Mouse (Mus musculus) stomach, embryonic 15.5 days (tissue): ENCODE data around the gene Gm45837. TPM values are rescaled to one million over a fixed set of nuclear protein-coding genes. Genes with fewer than 3 reads are reported as not detected.

ENCODE experiments used
- ATAC-seq: fragments of 200-750 bp; cut with Nextera tagmentation; 2 replicates; pipeline ENCODE4 v1.8.0; 2017; ENCODE audit warnings: low read depth, moderate number of reproducible peaks, moderate TSS enrichment; ENCODE audit not compliant: insufficient read depth, low FRiP score
- H3K27ac ChIP-seq: fragments of 300-500 bp; sonication (generic); 2 replicates; pipeline ENCODE4 v1.5.1; 2015; ENCODE audit warnings: mild to moderate bottlenecking, inconsistent platforms
- H3K27me3 ChIP-seq: fragments of 300-500 bp; sonication (generic); replicated peaks from 2 replicates; pipeline ENCODE4 v1.6.1; 2015; ENCODE audit warnings: inconsistent platforms
- H3K36me3 ChIP-seq: fragments of 300-500 bp; sonication (generic); 2 replicates; pipeline ENCODE4 v1.6.1; 2015; ENCODE audit warnings: inconsistent platforms
- H3K4me1 ChIP-seq: fragments of 300-500 bp; sonication (generic); 2 replicates; pipeline ENCODE4 v1.6.1; 2015; ENCODE audit warnings: inconsistent platforms
- H3K4me2 ChIP-seq: fragments of 300-500 bp; sonication (generic); 2 replicates; pipeline ENCODE4 v1.6.1; 2015; ENCODE audit warnings: mild to moderate bottlenecking, inconsistent platforms
- H3K4me3 ChIP-seq: fragments of 300-500 bp; sonication (generic); replicated peaks from 2 replicates; pipeline ENCODE4 v1.5.1; 2015; ENCODE audit warnings: inconsistent platforms
- H3K9ac ChIP-seq: fragments of 300-500 bp; sonication (generic); 2 replicates; pipeline ENCODE4 v1.6.1; 2015; ENCODE audit warnings: inconsistent platforms
- H3K9me3 ChIP-seq: fragments of 300-500 bp; sonication (generic); 2 replicates; pipeline ENCODE4 v1.6.1; 2016; ENCODE audit warnings: inconsistent platforms
- WGBS: fragments of 180-500 bp; shearing (Covaris S2); methylation state at CpG from one replicate; pipeline ENCODE4 v1.1.7; 2015; 5-methylcytosine and 5-hydroxymethylcytosine counted together
- polyA plus RNA-seq: library from polyadenylated mRNA; unstranded; fragments of >200 nt; fragmentation: Nextera tagmentation; extraction: Ambion mirVana; gene quantifications from 2 replicates; pipeline ENCODE4 v1.2.1, GENCODE M21; 2015

Gm45837 gene
- polyA plus RNA-seq, 1 experiment from 2014 or later = 8.0 TPM

DNA sequence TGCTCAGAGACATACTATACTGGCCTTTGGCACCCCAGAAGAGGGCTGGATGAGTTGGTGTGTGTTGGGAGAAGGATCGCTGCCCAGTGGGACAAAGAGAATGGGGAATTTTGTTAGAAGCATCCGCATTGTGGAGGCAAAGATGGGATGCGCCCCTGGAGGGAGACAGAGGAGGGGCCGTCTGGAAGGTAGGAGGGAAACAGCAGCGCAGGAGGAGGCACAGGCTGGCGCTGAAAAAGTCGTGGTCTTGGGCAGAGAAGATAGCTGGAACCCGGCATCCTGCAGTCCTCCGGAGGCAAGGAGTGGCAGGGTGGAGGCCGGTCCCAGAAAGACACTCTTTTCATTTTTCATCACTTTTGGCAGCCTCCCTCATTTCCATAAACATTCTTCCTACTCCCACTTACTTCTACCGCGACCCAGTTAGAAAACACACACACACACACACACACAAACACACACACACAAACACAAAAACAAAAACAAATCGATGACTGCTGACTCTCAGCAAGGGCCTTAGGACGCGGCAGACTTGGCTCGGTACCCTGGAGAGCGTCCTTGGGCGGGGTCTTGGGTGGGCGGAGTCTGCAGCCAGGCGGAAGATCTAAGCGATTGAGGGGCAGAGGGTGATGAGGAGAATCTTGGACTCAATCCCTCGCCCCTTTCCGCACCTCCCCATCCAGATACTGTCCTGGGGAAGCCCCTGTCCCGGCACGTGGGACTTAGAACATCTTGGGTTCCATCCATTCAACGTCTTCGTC is 8.5 kb downstream of the Gm45837 start:
- ATAC-seq = no peak
- H3K4me3 ChIP-seq = no peak overlapping the region
- H3K9ac ChIP-seq = no peak overlapping the region
- H3K36me3 ChIP-seq = no peaks in the 10 kb centered on the region
- no peak overlapping the region for H3K27ac ChIP-seq
- no peak overlapping the region for H3K4me2 ChIP-seq
- H3K4me1 ChIP-seq = peaks cover 12% of the 10 kb centered on the region
- 0 out of 2 replicates have a peak, but pooled peaks cover 8% of the 10 kb centered on the region for H3K27me3 ChIP-seq
- no peaks in the 10 kb centered on the region for H3K9me3 ChIP-seq
- 5% methylated on average over 27 of the region's 27 CpGs for WGBS

DNA sequence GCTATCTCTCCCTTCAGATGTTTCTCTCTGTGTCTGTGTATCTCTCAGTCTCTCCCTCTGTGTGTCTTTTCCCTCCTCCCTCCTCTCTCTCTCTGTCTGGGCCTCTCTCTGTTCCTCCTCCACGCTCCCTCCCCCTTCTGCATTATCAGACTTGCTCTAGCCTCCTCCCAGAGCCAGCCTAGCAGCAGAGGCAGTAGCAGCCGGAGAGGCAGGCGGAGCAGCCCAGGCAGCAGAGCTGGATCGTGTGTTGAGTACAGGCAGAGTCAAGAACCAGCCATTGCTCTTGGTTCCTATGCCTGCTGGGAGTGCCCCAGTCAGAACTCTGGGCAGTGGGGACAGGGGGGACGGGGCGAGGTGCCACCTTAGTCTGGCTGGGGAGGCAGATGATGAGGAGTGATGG is 10.8 kb downstream of the Gm45837 start, which contains the start of gene Pde2a:
Gene Pde2a (plus strand): TSS at position 163 of the 400 bp plus-strand sequence.
- Histone ChIP-seq H3K4me2 (no peak within 1 kb of the TSS), H3K27ac (no peak within 1 kb of the TSS), H3K27me3 (0 out of 2 replicates have a peak, but pooled peaks cover 8% of the 10 kb centered on the region), H3K36me3 (no peaks in the 10 kb centered on the region), H3K9me3 (no peaks in the 10 kb centered on the region), H3K9ac (no peak within 1 kb of the TSS), H3K4me1 (no peaks in the 10 kb centered on the region), H3K4me3 (no peak within 1 kb of the TSS)
- ATAC-seq = no peak
- 30% methylated on average over 6 of the region's 6 CpGs for WGBS

DNA sequence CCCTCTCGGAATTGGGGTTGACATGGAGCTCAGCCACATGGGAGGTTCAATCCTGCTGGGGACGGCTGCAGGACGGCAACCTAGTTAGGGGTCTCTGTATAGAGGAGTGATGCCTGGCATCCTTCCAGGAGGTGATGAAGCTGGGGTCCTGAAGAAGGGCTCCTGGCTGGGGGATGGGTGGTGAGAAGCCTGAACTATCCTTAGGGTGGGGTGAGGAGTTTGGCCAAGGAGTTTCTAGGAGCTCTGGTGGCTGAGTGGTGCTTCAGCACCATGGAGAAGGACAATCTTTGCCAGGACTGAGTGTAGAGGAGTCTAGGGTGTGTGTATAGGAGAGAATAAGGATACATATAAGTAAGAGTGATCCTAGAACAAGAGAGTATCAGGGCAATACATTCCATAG is 11.4 kb downstream of the Gm45837 start:
- Histone ChIP-seq H3K4me2 (no peak overlapping the region), H3K36me3 (no peaks in the 10 kb centered on the region), H3K4me3 (no peak overlapping the region), H3K9me3 (no peaks in the 10 kb centered on the region), H3K9ac (no peak overlapping the region), H3K27me3 (0 out of 2 replicates have a peak, but pooled peaks cover 8% of the 10 kb centered on the region), H3K27ac (no peak overlapping the region), H3K4me1 (no peaks in the 10 kb centered on the region)
- WGBS = 46% methylated on average over 3 of the region's 3 CpGs
- no peak for ATAC-seq

DNA sequence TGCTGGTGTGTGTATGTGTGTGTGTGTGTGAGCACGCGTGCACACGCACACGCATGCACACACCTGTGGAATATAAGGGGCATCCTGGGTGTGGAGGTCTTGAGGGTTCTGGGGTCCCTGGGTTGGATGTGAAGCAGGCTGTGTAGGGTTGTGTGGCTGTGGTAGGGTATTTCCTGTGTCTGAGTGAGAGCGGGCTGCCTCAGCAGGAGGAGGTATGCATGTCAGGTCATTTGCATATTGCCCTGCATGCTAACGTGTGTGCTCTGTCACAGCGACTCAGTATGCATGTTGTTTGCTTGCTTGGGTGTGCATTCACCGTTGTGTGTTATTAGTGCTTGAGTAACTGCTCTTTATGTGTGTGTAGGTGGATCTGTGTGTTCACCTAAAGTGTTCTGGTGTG is 12.0 kb downstream of the Gm45837 start:
- 86% methylated on average over 8 of the region's 8 CpGs for WGBS
- no peaks in the 10 kb centered on the region for H3K9me3 ChIP-seq

DNA sequence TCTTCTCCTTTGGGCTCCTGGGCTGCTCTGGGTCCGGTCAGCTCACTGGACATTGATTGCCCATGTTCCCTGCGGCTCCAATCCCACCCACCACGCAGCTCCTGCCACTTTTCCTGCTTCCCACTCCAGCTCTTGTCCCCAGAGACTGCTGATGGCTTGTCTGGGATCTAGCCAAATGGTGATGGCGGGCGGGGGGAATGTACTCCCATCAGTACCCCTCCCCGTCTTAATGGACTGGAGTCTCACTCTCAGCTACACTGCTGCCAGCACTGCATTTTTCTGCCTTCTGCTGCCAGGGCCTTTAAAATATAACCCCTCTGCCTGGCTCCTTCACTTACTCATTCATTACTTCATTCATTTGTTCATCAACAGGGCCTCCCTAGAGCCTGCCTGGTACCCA is 13.3 kb downstream of the Gm45837 start:
- no peaks in the 10 kb centered on the region for H3K36me3 ChIP-seq
- no peak overlapping the region for H3K4me2 ChIP-seq
- H3K4me1 ChIP-seq = no peaks in the 10 kb centered on the region
- H3K27ac ChIP-seq = no peak overlapping the region
- 0 out of 2 replicates have a peak, but pooled peaks have one; percentile 13 for ATAC-seq
- H3K9me3 ChIP-seq = no peaks in the 10 kb centered on the region
- WGBS = 54% methylated on average over 6 of the region's 6 CpGs
- H3K27me3 ChIP-seq = 0 out of 2 replicates have a peak, but pooled peaks cover 1% of the 10 kb centered on the region
- H3K4me3 ChIP-seq = no peak overlapping the region
- H3K9ac ChIP-seq = no peak overlapping the region

More for the DNA sequence above, 12.0 kb downstream of the Gm45837 start:
- Histone ChIP-seq H3K4me3 (no peak overlapping the region), H3K27ac (no peak overlapping the region), H3K9ac (no peak overlapping the region), H3K27me3 (0 out of 2 replicates have a peak, but pooled peaks cover 4% of the 10 kb centered on the region), H3K4me1 (no peaks in the 10 kb centered on the region), H3K4me2 (no peak overlapping the region), H3K36me3 (no peaks in the 10 kb centered on the region)
- ATAC-seq = no peak

DNA sequence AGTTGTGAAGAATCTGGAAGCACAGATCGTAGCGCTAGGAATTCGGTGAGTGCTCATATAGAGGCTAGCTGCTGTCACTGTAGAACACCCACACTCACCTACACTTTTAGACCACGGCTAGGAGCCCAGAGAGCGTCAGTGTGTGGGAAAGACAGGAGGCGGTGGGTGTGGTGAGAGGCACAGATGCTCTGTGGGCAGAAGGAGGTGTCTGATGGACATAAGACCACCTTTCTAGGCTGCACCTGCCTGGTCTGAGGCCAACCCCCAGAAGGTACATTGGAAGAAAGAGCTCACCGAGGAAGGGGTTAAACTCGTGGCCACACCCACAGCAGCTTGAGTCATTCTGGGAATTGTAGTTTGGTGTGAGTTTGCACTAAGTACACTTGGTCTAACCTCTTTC is 16.0 kb downstream of the Gm45837 start:
- H3K27ac ChIP-seq = no peak overlapping the region
- no peak for ATAC-seq
- no peak overlapping the region for H3K4me2 ChIP-seq
- no peak overlapping the region for H3K4me3 ChIP-seq
- H3K9me3 ChIP-seq = no peaks in the 10 kb centered on the region
- H3K36me3 ChIP-seq = no peaks in the 10 kb centered on the region
- no peak overlapping the region for H3K9ac ChIP-seq
- no peaks in the 10 kb centered on the region for H3K4me1 ChIP-seq
- no peaks in the 10 kb centered on the region for H3K27me3 ChIP-seq
- WGBS = 73% methylated on average over 8 of the region's 8 CpGs

DNA sequence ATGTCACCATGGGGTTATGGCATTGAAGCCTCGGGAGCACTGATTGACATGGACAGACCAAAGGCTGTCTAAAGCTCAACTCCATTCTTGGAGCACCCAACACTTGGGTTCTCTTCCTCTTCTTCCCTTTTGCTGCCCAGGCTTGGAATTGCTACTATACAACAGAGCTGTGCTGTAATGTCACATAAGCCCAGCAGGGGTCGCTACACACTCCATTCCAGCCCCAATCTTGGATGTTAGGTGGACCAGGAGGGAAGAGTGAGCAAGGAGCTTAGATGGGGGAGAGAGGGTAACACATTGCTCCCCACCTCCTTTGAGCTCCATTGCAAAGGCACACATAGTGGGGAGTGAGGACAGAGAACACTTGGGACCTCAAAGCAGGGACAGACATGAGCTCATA is 17.1 kb downstream of the Gm45837 start:
- no peaks in the 10 kb centered on the region for H3K36me3 ChIP-seq
- H3K4me1 ChIP-seq = no peaks in the 10 kb centered on the region
- no peaks in the 10 kb centered on the region for H3K9me3 ChIP-seq
- no peak overlapping the region for H3K4me2 ChIP-seq
- H3K9ac ChIP-seq = no peak overlapping the region
- no peak for ATAC-seq
- no peaks in the 10 kb centered on the region for H3K27me3 ChIP-seq
- 18% methylated on average over 2 of the region's 2 CpGs for WGBS
- H3K4me3 ChIP-seq = no peak overlapping the region
- no peak overlapping the region for H3K27ac ChIP-seq

DNA sequence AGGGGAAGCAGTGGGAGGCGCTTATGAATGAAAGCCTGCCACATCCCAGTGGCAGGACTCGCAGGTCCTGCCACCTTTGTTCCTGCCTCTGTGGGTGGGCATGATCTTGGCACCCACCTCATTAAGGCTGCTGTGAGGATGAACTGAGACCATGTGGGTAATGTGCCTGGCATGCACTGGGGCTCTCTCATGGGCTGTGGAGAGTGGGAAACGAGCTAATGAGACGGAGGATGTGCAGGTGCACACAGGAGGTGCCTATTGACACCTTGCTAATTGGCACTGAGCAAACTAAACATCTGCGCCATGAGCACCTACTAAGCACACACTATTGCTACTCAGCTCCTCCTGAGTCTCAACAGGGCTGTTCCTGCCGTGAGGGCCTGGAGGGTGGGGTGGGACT is 24.4 kb downstream of the Gm45837 start:
- no peak for ATAC-seq
- WGBS = 58% methylated on average over 6 of the region's 6 CpGs
- H3K4me2 ChIP-seq = no peak overlapping the region
- no peaks in the 10 kb centered on the region for H3K36me3 ChIP-seq
- no peaks in the 10 kb centered on the region for H3K4me1 ChIP-seq
- H3K9ac ChIP-seq = no peak overlapping the region
- H3K27me3 ChIP-seq = no peaks in the 10 kb centered on the region
- no peaks in the 10 kb centered on the region for H3K9me3 ChIP-seq
- no peak overlapping the region for H3K27ac ChIP-seq
- no peak overlapping the region for H3K4me3 ChIP-seq

DNA sequence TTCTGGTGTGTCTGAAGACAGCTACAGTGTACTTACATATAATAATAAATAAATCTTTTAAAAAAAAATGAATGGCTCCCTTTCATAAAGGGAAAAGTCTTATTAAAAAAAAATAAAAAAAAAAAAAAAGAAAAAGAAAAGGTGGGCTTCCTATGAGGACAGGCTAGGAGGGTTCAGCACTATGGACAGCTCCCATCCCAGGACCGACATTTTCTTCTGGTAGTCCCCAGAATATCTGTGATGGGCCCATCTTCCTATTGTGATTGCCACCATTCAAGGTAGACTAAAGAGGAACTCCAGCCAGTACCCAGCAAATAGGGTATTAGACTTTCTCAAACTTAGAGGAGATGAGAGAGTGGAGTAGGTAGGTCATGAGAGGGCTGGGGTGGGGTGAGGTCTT is 27.2 kb downstream of the Gm45837 start:
- WGBS = 10% methylated on average over 1 of the region's 1 CpGs
- H3K27me3 ChIP-seq = no peaks in the 10 kb centered on the region
- no peak for ATAC-seq

DNA sequence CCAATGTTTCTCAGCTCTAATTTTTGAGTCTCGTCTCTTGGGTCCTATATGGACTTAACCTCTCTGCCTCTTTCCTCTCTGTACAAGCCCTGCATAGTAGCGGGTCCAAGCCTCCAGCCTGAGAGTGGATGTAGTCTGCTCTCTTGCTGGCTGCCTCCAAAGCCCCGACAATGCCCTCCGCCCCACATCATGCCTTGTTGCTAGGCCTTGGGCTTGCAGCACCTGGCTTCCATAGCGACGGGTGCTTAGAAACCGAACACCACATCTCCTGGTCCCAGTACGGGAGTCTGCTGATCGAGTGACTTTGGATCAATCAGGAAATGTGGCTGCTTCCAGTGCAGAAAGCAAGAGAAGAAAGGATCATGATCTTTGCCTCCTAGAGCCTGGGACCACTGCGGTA is 32.4 kb downstream of the Gm45837 start:
- no peak for ATAC-seq
- 54% methylated on average over 10 of the region's 10 CpGs for WGBS
- no peaks in the 10 kb centered on the region for H3K9me3 ChIP-seq

More for the DNA sequence above, 27.2 kb downstream of the Gm45837 start:
- no peaks in the 10 kb centered on the region for H3K36me3 ChIP-seq
- H3K27ac ChIP-seq = no peak overlapping the region
- no peak overlapping the region for H3K9ac ChIP-seq
- H3K4me2 ChIP-seq = no peak overlapping the region
- no peak overlapping the region for H3K4me3 ChIP-seq
- no peaks in the 10 kb centered on the region for H3K4me1 ChIP-seq
- no peaks in the 10 kb centered on the region for H3K9me3 ChIP-seq

DNA sequence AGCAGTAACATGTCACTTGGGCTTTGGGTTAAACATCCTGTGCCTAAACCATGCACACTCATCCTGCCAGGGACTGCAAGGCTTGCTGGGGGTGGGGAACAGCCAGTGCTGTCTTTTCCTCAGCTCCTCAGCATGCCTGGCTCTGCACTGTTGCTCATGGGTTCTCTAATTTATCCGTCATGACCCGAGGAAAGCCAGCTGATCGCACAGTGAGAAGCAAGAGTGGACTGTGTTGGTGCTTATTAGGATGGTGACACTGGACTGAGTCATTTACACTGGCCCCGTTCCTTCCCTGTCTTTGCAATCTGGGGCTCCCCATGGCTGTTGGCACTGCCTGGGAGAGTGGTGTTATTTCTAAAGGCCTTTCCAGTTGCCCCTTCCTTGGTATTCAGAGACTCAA is 33.5 kb downstream of the Gm45837 start:
- Histone ChIP-seq H3K4me3 (no peak overlapping the region), H3K27ac (no peak overlapping the region), H3K9me3 (no peaks in the 10 kb centered on the region), H3K4me1 (no peaks in the 10 kb centered on the region), H3K4me2 (no peak overlapping the region), H3K27me3 (no peaks in the 10 kb centered on the region), H3K36me3 (no peaks in the 10 kb centered on the region), H3K9ac (no peak overlapping the region)
- ATAC-seq = no peak
- WGBS = 82% methylated on average over 4 of the region's 4 CpGs

More for the DNA sequence above, 32.4 kb downstream of the Gm45837 start:
- Histone ChIP-seq H3K36me3 (no peaks in the 10 kb centered on the region), H3K27me3 (no peaks in the 10 kb centered on the region), H3K4me1 (no peaks in the 10 kb centered on the region), H3K9ac (no peak overlapping the region), H3K27ac (no peak overlapping the region), H3K4me2 (no peak overlapping the region), H3K4me3 (no peak overlapping the region)

DNA sequence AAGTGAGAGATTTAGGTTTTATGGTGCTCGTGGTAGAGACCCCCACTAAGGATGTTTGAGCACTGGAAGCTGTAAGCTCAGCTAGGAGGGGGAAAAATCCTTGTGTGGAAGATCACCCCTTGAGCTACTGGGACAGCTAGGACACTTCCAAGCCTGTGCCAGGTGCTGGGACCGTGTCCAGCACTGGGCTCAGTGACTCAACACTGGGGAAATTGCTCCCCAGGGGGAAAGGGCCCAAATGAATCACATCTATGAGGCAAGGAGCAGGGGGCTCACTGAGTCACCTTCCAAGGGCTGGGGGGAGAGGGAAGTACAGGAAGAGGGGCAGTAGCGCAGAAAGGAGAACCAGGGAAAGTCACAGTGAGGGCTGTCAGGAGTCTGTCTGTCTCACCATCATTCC is 39.2 kb downstream of the Gm45837 start:
- H3K4me1 ChIP-seq = no peaks in the 10 kb centered on the region
- ATAC-seq = no peak
- no peaks in the 10 kb centered on the region for H3K36me3 ChIP-seq
- no peak overlapping the region for H3K4me3 ChIP-seq
- no peak overlapping the region for H3K9ac ChIP-seq
- H3K27me3 ChIP-seq = peaks cover 24% of the 10 kb centered on the region
- H3K27ac ChIP-seq = no peak overlapping the region
- no peak overlapping the region for H3K4me2 ChIP-seq
- 37% methylated on average over 3 of the region's 3 CpGs for WGBS
- no peaks in the 10 kb centered on the region for H3K9me3 ChIP-seq
